Mouse (Mus musculus) neural tube, embryonic 13.5 days (tissue): Measurements from ENCODE around the gene Ap5s1. TPM values are rescaled to one million over a fixed set of nuclear protein-coding genes. Genes with fewer than 3 reads are reported as not detected.

Experiments used
- ATAC-seq: fragments of 200-750 bp; cut with Nextera tagmentation; 2 replicates; pipeline ENCODE4 v1.8.0; 2017; ENCODE audit warnings: low read depth, mild to moderate bottlenecking, moderate TSS enrichment, moderate library complexity
- H3K27ac ChIP-seq: fragments of 300-500 bp; sonication (generic); replicated peaks from 2 replicates; pipeline ENCODE4 v1.5.1; 2015; ENCODE audit warnings: moderate library complexity, mild to moderate bottlenecking, inconsistent platforms
- H3K27me3 ChIP-seq: fragments of 300-500 bp; sonication (generic); 2 replicates; pipeline ENCODE4 v1.6.1; 2015; ENCODE audit warnings: mild to moderate bottlenecking, inconsistent platforms
- H3K36me3 ChIP-seq: fragments of 300-500 bp; sonication (generic); 2 replicates; pipeline ENCODE4 v1.6.1; 2015; ENCODE audit warnings: mild to moderate bottlenecking, inconsistent platforms
- H3K4me1 ChIP-seq: fragments of 300-500 bp; sonication (generic); replicated peaks from 2 replicates; pipeline ENCODE4 v1.6.1; 2015; ENCODE audit warnings: inconsistent platforms
- H3K4me2 ChIP-seq: fragments of 300-500 bp; sonication (generic); 2 replicates; pipeline ENCODE4 v1.6.1; 2015; ENCODE audit warnings: inconsistent platforms, mild to moderate bottlenecking, moderate library complexity
- H3K4me3 ChIP-seq: fragments of 300-500 bp; sonication (generic); 2 replicates; pipeline ENCODE4 v1.5.1; 2015; ENCODE audit warnings: mild to moderate bottlenecking, inconsistent platforms
- H3K9ac ChIP-seq: fragments of 300-500 bp; sonication (generic); 2 replicates; pipeline ENCODE4 v1.6.1; 2015; ENCODE audit warnings: moderate library complexity, mild to moderate bottlenecking, inconsistent platforms
- H3K9me3 ChIP-seq: fragments of 300-500 bp; sonication (generic); 2 replicates; pipeline ENCODE4 v1.6.1; 2016; ENCODE audit warnings: inconsistent platforms
- WGBS: fragments of 180-500 bp; shearing (Covaris S2); methylation state at CpG from one replicate; pipeline ENCODE4 v1.1.7; 2015; 5-methylcytosine and 5-hydroxymethylcytosine counted together
- polyA plus RNA-seq: library from polyadenylated mRNA; unstranded; fragments of >200 nt; fragmentation: Nextera tagmentation; extraction: Ambion mirVana; gene quantifications from 2 replicates; pipeline ENCODE4 v1.2.1, GENCODE M21; 2015

The Ap5s1 gene
- polyA plus RNA-seq, result 30.9 and 39.7 TPM in 2 replicates

DNA sequence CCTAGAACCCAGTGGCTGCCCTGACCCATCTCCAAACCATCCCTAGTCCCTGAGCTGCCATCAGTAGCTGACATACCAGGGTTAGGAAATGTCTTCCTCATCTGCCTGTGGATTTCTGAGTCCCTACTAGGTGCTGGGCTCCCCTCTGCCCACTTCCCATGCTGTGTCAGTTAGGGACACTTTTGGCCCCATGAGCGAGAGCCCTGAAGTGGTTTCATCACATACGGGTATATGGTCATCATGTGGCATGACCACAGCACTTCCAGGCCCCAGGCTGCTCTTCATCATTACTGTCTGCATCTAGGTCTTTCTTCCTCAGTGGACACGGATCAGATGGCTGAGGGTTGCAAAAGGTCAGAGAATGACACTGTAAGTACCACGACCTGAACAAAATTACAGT is at the start of gene Ap5s1:
TSS of gene Ap5s1 (plus strand) at position 301 of the 400 bp plus-strand sequence.
- Histone ChIP-seq H3K9ac (no peak within 1 kb of the TSS), H3K4me1 (peaks cover 25% of the 10 kb centered on the region), H3K9me3 (no peaks in the 10 kb centered on the region), H3K27me3 (no peaks in the 10 kb centered on the region), H3K36me3 (no peaks in the 10 kb centered on the region), H3K4me2 (no peak within 1 kb of the TSS), H3K4me3 (no peak within 1 kb of the TSS), H3K27ac (no peak within 1 kb of the TSS)
- ATAC-seq, result no peak
- 83% methylated on average over 4 of the region's 4 CpGs for WGBS

GRCm38 (mm10) chr2:131159491-131159910 is 47.4 kb upstream of the Ap5s1 start:
- WGBS, result under 1% methylated on average over 18 of the region's 18 CpGs

DNA sequence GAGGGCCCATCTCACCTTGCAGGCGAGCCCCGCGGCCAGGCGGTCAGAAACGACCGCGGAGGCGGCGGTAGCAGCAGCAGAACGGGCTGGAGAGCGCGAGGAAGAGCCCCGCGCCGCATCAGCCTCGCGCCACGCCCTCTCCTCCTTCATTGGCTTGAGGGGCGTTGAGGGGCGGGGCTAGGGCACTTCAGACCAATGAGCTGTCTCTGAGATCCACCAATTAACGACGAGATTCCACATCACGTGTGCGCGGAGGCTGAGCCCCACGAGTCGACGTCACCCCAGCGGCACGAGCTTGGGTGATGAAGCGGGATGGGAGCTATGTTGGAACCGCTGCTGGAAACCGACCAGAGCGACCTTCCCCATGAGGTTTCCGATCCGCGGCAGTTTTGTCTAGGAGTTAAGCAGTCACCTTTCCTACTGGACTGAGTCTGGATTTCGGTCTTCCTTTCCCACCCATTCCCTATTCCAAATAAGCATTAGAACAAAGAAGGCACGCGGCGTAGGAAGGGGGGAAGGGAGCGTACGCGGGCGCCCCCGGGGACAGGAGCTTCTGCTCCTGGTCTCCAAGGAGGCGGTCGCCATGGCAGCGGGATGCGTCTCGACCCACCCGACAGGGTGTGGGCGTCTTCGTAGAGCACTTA is 46.8 kb upstream of the Ap5s1 start, which contains the start of gene 1700037H04Rik:
TSS of gene 1700037H04Rik (minus strand) at position 144 of the 644 bp plus-strand sequence.
- H3K4me2 ChIP-seq, result peak within 1 kb of the TSS; percentile 95
- H3K27ac ChIP-seq, result peak within 1 kb of the TSS; percentile 93
- peak; percentile 97 for ATAC-seq
- 0 out of 2 replicates have a peak, but pooled peaks cover 4% of the 10 kb centered on the region for H3K9me3 ChIP-seq
- under 1% methylated on average over 54 of the region's 54 CpGs for WGBS
- H3K36me3 ChIP-seq, result 0 out of 2 replicates have a peak, but pooled peaks cover 1% of the 10 kb centered on the region
- H3K4me1 ChIP-seq, result peaks cover 39% of the 10 kb centered on the region
- H3K9ac ChIP-seq, result peak within 1 kb of the TSS; percentile 92
- H3K27me3 ChIP-seq, result no peaks in the 10 kb centered on the region
- peak within 1 kb of the TSS; percentile 60 for H3K4me3 ChIP-seq

More at GRCm38 (mm10) chr2:131159491-131159910, 47.4 kb upstream of the Ap5s1 start:
- peaks cover 43% of the 10 kb centered on the region for H3K4me1 ChIP-seq
- peak overlapping the region; percentile 93 for H3K27ac ChIP-seq
- H3K36me3 ChIP-seq, result peaks cover 6% of the 10 kb centered on the region; the same call in 1 of the 2 replicates
- ATAC-seq, result peak; percentile 60
- H3K9ac ChIP-seq, result peak overlapping the region; percentile 92
- peak overlapping the region; percentile 60 for H3K4me3 ChIP-seq
- H3K9me3 ChIP-seq, result no peaks in the 10 kb centered on the region
- H3K4me2 ChIP-seq, result peak overlapping the region; percentile 95
- no peaks in the 10 kb centered on the region for H3K27me3 ChIP-seq

DNA sequence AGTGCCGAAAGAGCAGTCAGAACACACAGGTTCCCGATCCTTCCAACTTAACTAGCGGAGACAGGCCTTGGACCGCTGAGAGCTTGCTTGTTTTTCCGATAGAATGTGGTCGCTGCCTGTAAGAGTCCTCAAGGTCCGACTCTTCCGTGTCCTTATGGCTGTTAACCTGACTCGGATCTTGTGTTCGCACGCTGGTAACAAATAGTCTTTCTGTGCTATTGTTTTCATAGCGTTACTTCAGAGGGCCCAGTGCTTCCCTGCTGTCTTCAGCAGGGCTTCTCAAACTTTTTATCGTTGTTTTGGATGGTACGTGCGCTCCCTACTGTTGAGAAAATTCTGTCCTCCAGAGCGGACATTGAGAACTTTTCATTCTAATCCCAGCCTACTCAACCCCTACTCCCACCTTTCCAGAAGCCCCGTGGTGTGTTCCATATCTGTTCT is 46.2 kb upstream of the Ap5s1 start:
- under 1% methylated on average over 17 of the region's 17 CpGs for WGBS
- Histone ChIP-seq H3K9ac (peak overlapping the region; percentile 77), H3K4me1 (peaks cover 39% of the 10 kb centered on the region), H3K4me3 (peak overlapping the region; percentile 60), H3K9me3 (0 out of 2 replicates have a peak, but pooled peaks cover 8% of the 10 kb centered on the region), H3K27ac (peak overlapping the region; percentile 93), H3K27me3 (no peaks in the 10 kb centered on the region), H3K36me3 (no peaks in the 10 kb centered on the region), H3K4me2 (peak overlapping the region; percentile 67)
- ATAC-seq, result peak; percentile 1

- Histone ChIP-seq H3K9me3 (0 out of 2 replicates have a peak, but pooled peaks cover 8% of the 10 kb centered on the region), H3K9ac (no peak overlapping the region), H3K27ac (no peak overlapping the region), H3K4me1 (peaks cover 13% of the 10 kb centered on the region), H3K27me3 (no peaks in the 10 kb centered on the region), H3K4me3 (no peak overlapping the region), H3K36me3 (no peaks in the 10 kb centered on the region), H3K4me2 (no peak overlapping the region)
- WGBS, result 85% methylated on average over 7 of the region's 7 CpGs
- ATAC-seq, result no peak
Observed at GRCm38 (mm10) chr2:131163924-131164323, 43.0 kb upstream of the Ap5s1 start.

DNA sequence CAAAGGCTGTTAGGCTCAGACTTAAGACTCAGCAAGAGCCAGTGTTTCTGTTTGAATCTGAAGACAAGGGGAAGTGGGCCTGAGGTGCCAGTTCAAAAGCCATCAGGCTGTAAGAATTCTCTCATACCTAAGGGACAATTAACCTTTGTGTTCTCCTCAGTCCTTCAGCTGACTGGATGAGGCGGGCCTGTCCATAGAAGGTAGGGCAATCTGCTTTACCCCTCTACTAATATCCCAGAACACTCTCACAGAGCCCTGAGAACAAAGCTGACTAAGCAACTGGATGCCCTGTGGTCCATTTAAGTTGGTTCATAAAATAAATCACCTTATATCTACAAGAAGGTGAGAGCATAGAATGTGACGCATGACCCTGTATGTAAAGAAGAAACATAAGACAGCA is 40.7 kb upstream of the Ap5s1 start:
- no peaks in the 10 kb centered on the region for H3K36me3 ChIP-seq
- H3K4me1 ChIP-seq, result peaks cover 7% of the 10 kb centered on the region
- no peak overlapping the region for H3K4me2 ChIP-seq
- H3K4me3 ChIP-seq, result no peak overlapping the region
- ATAC-seq, result no peak
- 85% methylated on average over 2 of the region's 2 CpGs for WGBS
- no peak overlapping the region for H3K27ac ChIP-seq
- H3K27me3 ChIP-seq, result peaks cover 13% of the 10 kb centered on the region
- H3K9ac ChIP-seq, result no peak overlapping the region
- 0 out of 2 replicates have a peak, but pooled peaks cover 8% of the 10 kb centered on the region for H3K9me3 ChIP-seq

DNA sequence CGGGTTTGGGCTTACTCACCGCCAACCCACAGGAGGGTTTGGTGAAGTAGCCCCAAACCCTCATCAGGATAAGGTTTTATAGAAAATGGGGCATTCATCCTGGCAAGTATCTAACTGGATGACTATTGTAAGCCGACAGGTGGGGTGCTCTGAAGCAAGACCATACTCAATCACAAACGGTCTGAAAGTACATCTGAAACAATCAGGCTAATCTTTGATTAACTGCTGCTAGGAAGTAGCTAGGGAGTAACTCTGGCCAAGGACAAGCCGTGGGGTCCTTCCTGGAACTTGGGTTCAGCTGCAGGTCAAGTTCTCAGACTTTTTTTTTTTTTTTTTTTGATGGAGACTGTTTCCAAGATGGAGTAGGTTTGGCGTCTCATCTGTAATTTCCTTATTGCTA is 38.9 kb upstream of the Ap5s1 start:
- H3K9me3 ChIP-seq, result 0 out of 2 replicates have a peak, but pooled peaks cover 8% of the 10 kb centered on the region
- no peaks in the 10 kb centered on the region for H3K36me3 ChIP-seq
- no peak overlapping the region for H3K27ac ChIP-seq
- ATAC-seq, result no peak
- H3K4me1 ChIP-seq, result peaks cover 12% of the 10 kb centered on the region
- H3K4me3 ChIP-seq, result no peak overlapping the region
- H3K9ac ChIP-seq, result no peak overlapping the region
- WGBS, result 84% methylated on average over 6 of the region's 6 CpGs
- H3K27me3 ChIP-seq, result peaks cover 31% of the 10 kb centered on the region
- no peak overlapping the region for H3K4me2 ChIP-seq

DNA sequence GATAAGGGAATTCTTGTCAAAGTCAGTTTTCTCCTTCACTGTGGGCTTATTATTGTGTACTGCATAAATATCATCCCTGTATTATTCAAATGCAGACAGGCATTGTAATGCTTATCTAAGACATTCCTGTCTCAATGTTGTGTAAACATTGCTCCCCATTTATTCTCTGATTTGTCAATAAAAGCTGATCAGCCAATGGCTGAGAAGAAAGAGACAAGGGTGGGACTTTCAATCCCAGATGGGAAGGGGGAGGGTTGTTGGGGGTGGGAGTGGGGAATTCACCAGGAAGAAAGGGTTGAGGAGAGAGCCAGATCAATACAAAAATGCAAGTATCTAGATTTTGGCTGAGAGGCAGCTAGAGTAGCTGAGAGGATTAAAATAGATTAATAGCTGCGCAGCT is 38.0 kb upstream of the Ap5s1 start:
- Histone ChIP-seq H3K9ac (no peak overlapping the region), H3K4me3 (no peak overlapping the region), H3K4me2 (no peak overlapping the region), H3K36me3 (no peaks in the 10 kb centered on the region), H3K27me3 (peaks cover 39% of the 10 kb centered on the region), H3K9me3 (0 out of 2 replicates have a peak, but pooled peaks cover 8% of the 10 kb centered on the region), H3K27ac (no peak overlapping the region), H3K4me1 (peaks cover 17% of the 10 kb centered on the region)
- ATAC-seq, result no peak
- 81% methylated on average over 1 of the region's 1 CpGs for WGBS

- 16% methylated on average over 9 of the region's 9 CpGs for WGBS
Observed at GRCm38 (mm10) chr2:131170936-131171335, 35.9 kb upstream of the Ap5s1 start.

GRCm38 (mm10) chr2:131171401-131172104 is 35.3 kb upstream of the Ap5s1 start:
- peak overlapping the region; percentile 9; the same call in 1 of the 2 replicates for H3K4me3 ChIP-seq
- ATAC-seq, result no peak

More at GRCm38 (mm10) chr2:131170936-131171335, 35.9 kb upstream of the Ap5s1 start:
- peaks cover 39% of the 10 kb centered on the region for H3K27me3 ChIP-seq
- no peak for ATAC-seq
- H3K9me3 ChIP-seq, result no peaks in the 10 kb centered on the region
- peak overlapping the region; percentile 9; the same call in 1 of the 2 replicates for H3K4me3 ChIP-seq
- no peaks in the 10 kb centered on the region for H3K36me3 ChIP-seq
- H3K4me1 ChIP-seq, result peaks cover 36% of the 10 kb centered on the region
- no peak overlapping the region for H3K27ac ChIP-seq
- no peak overlapping the region for H3K9ac ChIP-seq
- H3K4me2 ChIP-seq, result peak overlapping the region; percentile 36; the same call in 1 of the 2 replicates

GRCm38 (mm10) chr2:131172322-131172721 is 34.6 kb upstream of the Ap5s1 start:
- WGBS, result 42% methylated on average over 9 of the region's 9 CpGs
- Histone ChIP-seq H3K4me2 (no peak overlapping the region), H3K27ac (no peak overlapping the region), H3K9me3 (no peaks in the 10 kb centered on the region), H3K27me3 (peaks cover 39% of the 10 kb centered on the region), H3K36me3 (peaks cover 3% of the 10 kb centered on the region; the same call in 1 of the 2 replicates), H3K9ac (no peak overlapping the region), H3K4me3 (no peak overlapping the region), H3K4me1 (peaks cover 50% of the 10 kb centered on the region)
- ATAC-seq, result no peak

More at GRCm38 (mm10) chr2:131171401-131172104, 35.3 kb upstream of the Ap5s1 start:
- H3K4me1 ChIP-seq, result peaks cover 42% of the 10 kb centered on the region
- no peak overlapping the region for H3K9ac ChIP-seq
- peak overlapping the region; percentile 36 for H3K4me2 ChIP-seq
- H3K27ac ChIP-seq, result no peak overlapping the region
- H3K36me3 ChIP-seq, result no peaks in the 10 kb centered on the region; the same call in 1 of the 2 replicates
- 5% methylated on average over 43 of the region's 43 CpGs for WGBS
- H3K9me3 ChIP-seq, result no peaks in the 10 kb centered on the region
- peaks cover 39% of the 10 kb centered on the region for H3K27me3 ChIP-seq

DNA sequence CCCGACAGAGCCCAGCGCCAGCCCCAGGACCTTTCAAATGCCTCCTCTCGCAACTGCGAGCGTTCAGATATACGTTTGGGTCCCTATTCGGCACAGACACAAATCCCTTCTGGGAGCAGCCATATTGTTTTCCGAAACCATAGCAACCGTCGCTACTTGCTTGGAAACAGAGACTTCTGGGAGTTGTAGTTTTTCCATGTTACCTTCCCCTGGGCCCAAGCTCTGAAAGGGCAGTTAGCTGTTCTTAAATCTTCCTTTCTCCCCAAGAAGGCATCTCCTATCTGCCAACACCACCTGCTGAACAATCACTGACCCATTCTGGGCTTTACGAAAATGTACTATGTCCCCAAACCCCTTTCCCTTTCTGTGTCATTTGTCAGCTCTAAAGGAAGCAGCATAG is 32.2 kb upstream of the Ap5s1 start:
- Histone ChIP-seq H3K36me3 (peaks cover 8% of the 10 kb centered on the region), H3K9ac (peak overlapping the region; percentile 60), H3K4me1 (peaks cover 70% of the 10 kb centered on the region), H3K9me3 (no peaks in the 10 kb centered on the region), H3K27ac (no peak overlapping the region), H3K4me2 (peak overlapping the region; percentile 86), H3K27me3 (peaks cover 39% of the 10 kb centered on the region), H3K4me3 (peak overlapping the region; percentile 42)
- 4% methylated on average over 11 of the region's 11 CpGs for WGBS
- peak; percentile 24 for ATAC-seq
